Mouse (Mus musculus) limb, embryonic 15.5 days (tissue): ENCODE results near the gene Slc7a10. TPM values are rescaled to one million over a fixed set of nuclear protein-coding genes. Genes with fewer than 3 reads are reported as not detected.
A peak's percentile ranks its signal among the peaks of the same experiment; 100 is the strongest.

Experiments
- ATAC-seq: fragments of 200-750 bp; cut with Nextera tagmentation; 2 replicates; pipeline ENCODE4 v1.8.0; 2017; ENCODE audit warnings: low read depth, moderate TSS enrichment; ENCODE audit not compliant: insufficient number of reproducible peaks, low FRiP score, low TSS enrichment
- H3K27ac ChIP-seq: fragments of 300-500 bp; sonication (generic); 2 replicates; pipeline ENCODE4 v1.5.1; 2015; ENCODE audit warnings: moderate library complexity, mild to moderate bottlenecking, inconsistent platforms
- H3K27me3 ChIP-seq: fragments of 300-500 bp; sonication (generic); 2 replicates; pipeline ENCODE4 v1.6.1; 2015; ENCODE audit warnings: inconsistent platforms
- H3K36me3 ChIP-seq: fragments of 300-500 bp; sonication (generic); 2 replicates; pipeline ENCODE4 v1.6.1; 2015; ENCODE audit warnings: inconsistent platforms
- H3K4me1 ChIP-seq: fragments of 300-500 bp; sonication (generic); 2 replicates; pipeline ENCODE4 v1.6.1; 2015; ENCODE audit warnings: inconsistent platforms
- H3K4me2 ChIP-seq: fragments of 300-500 bp; sonication (generic); 2 replicates; pipeline ENCODE4 v1.6.1; 2015; ENCODE audit warnings: mild to moderate bottlenecking, inconsistent platforms
- H3K4me3 ChIP-seq: fragments of 300-500 bp; sonication (generic); 2 replicates; pipeline ENCODE4 v1.5.1; 2015; ENCODE audit warnings: mild to moderate bottlenecking, inconsistent platforms
- H3K9ac ChIP-seq: fragments of 300-500 bp; sonication (generic); 2 replicates; pipeline ENCODE4 v1.6.1; 2015; ENCODE audit warnings: inconsistent platforms
- H3K9me3 ChIP-seq: fragments of 300-500 bp; sonication (generic); 2 replicates; pipeline ENCODE4 v1.6.1; 2016; ENCODE audit warnings: inconsistent platforms
- WGBS: fragments of 180-500 bp; shearing (Covaris S2); methylation state at CpG from one replicate; pipeline ENCODE4 v1.1.7; 2015; 5-methylcytosine and 5-hydroxymethylcytosine counted together
- polyA plus RNA-seq: library from polyadenylated mRNA; unstranded; fragments of >200 nt; fragmentation: Nextera tagmentation; extraction: Ambion mirVana; gene quantifications from 2 replicates; pipeline ENCODE4 v1.2.1, GENCODE M21; 2015

Slc7a10 gene
- polyA plus RNA-seq, 1 experiment from 2014 or later: 6.7 TPM

- no peak overlapping the region for H3K4me2 ChIP-seq
- no peak overlapping the region for H3K4me3 ChIP-seq
- no peak overlapping the region for H3K9ac ChIP-seq
- no peak overlapping the region for H3K27ac ChIP-seq
- no peaks in the 10 kb centered on the region for H3K9me3 ChIP-seq
- no peak for ATAC-seq
- H3K36me3 ChIP-seq: no peaks in the 10 kb centered on the region
- 77% methylated on average over 12 of the region's 12 CpGs for WGBS
- no peaks in the 10 kb centered on the region for H3K27me3 ChIP-seq
- peaks cover 5% of the 10 kb centered on the region for H3K4me1 ChIP-seq
These were observed 31.7 kb upstream of the Slc7a10 start for GRCm38 (mm10) chr7:35154449-35154848.

DNA sequence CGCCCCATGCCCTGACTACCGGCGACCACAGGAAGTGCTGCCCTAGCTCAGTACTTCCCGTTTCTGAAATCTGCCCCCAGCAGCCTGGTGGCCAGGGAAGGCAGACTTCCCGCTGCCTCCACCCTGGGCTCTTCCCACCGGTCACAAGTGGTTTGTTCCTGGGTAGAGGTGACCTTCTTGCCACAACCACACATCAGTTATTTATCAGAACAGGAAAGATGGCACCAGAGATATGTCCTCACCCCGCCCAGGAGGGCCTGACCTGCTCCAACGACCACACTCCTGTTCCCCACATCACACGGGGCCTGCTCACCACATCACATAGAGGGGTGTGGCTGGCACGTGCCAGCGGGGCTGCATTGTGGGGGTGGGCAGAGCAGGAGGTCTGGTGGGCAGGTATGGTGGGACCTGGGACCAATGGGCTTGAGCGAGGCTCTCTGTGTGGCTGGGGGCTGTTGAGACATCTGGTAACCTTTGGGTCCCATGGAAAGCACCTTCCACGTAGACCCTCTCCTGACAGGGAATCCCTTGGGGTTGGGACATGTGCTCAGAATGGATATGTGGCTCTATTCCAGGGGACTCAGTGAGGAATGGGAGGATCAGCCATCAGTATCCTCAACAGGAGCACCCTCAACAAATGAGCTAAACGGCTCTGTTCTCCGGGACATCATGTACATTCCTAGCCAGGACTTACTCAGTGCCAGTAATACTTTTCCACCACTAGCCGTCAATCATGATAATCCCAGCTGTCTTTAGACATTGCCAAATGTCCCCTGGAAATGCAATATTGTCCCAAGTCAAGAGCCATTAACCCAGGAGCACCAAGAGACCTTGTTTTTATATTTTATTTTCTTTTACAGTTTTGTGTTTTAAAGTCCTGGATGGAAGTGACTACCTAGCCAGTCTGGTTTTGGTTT is 29.4 kb upstream of the Slc7a10 start:
- no peaks in the 10 kb centered on the region for H3K27me3 ChIP-seq
- no peak overlapping the region for H3K9ac ChIP-seq
- WGBS: 66% methylated on average over 16 of the region's 16 CpGs
- no peak for ATAC-seq
- no peaks in the 10 kb centered on the region for H3K36me3 ChIP-seq
- H3K9me3 ChIP-seq: no peaks in the 10 kb centered on the region
- H3K27ac ChIP-seq: no peak overlapping the region
- no peak overlapping the region for H3K4me2 ChIP-seq
- H3K4me1 ChIP-seq: no peaks in the 10 kb centered on the region; the same call in 1 of the 2 replicates
- H3K4me3 ChIP-seq: no peak overlapping the region

- 58% methylated on average over 3 of the region's 3 CpGs for WGBS
- H3K4me3 ChIP-seq: no peak overlapping the region
- no peaks in the 10 kb centered on the region for H3K4me1 ChIP-seq
These were observed 28.7 kb upstream of the Slc7a10 start for GRCm38 (mm10) chr7:35157512-35157911.

DNA sequence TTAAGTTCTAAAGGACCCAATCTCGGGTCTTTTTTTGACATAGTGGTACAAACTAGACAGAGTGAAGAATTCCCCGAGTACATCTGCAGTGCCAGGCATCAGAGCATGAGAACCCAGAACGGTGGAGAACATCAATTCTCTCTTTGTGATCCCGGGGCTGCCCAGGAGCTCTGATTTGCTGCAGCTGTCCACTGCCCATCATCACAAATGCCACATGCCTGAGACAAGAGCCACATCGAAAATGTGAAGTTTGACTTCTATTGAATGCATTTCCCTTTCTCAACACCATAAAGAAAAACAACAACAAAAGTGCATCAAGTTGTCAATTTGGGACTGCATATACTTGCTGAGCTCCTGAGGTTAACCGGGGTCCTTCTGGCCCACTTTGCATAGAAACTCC is 23.7 kb upstream of the Slc7a10 start:
- no peaks in the 10 kb centered on the region for H3K27me3 ChIP-seq
- H3K4me1 ChIP-seq: no peaks in the 10 kb centered on the region
- ATAC-seq: no peak
- no peaks in the 10 kb centered on the region for H3K36me3 ChIP-seq
- no peak overlapping the region for H3K4me2 ChIP-seq
- H3K27ac ChIP-seq: no peak overlapping the region
- no peaks in the 10 kb centered on the region for H3K9me3 ChIP-seq
- 72% methylated on average over 6 of the region's 6 CpGs for WGBS
- no peak overlapping the region for H3K9ac ChIP-seq
- H3K4me3 ChIP-seq: no peak overlapping the region

More at GRCm38 (mm10) chr7:35157512-35157911, 28.7 kb upstream of the Slc7a10 start:
- Histone ChIP-seq H3K9me3 (no peaks in the 10 kb centered on the region), H3K9ac (no peak overlapping the region), H3K36me3 (no peaks in the 10 kb centered on the region), H3K4me2 (no peak overlapping the region), H3K27me3 (no peaks in the 10 kb centered on the region), H3K27ac (no peak overlapping the region)
- ATAC-seq: no peak

- WGBS: 79% methylated on average over 7 of the region's 7 CpGs
- Histone ChIP-seq H3K4me3 (no peak overlapping the region), H3K9ac (no peak overlapping the region), H3K4me1 (no peaks in the 10 kb centered on the region), H3K4me2 (no peak overlapping the region), H3K27ac (no peak overlapping the region), H3K36me3 (no peaks in the 10 kb centered on the region), H3K9me3 (no peaks in the 10 kb centered on the region), H3K27me3 (no peaks in the 10 kb centered on the region)
- no peak for ATAC-seq
These were observed 22.6 kb upstream of the Slc7a10 start for GRCm38 (mm10) chr7:35163600-35163999.

GRCm38 (mm10) chr7:35164131-35164530 is 22.1 kb upstream of the Slc7a10 start:
- H3K27me3 ChIP-seq: no peaks in the 10 kb centered on the region
- WGBS: 58% methylated on average over 6 of the region's 6 CpGs
- H3K9me3 ChIP-seq: no peaks in the 10 kb centered on the region
- H3K4me1 ChIP-seq: peaks cover 1% of the 10 kb centered on the region; the same call in 1 of the 2 replicates
- H3K36me3 ChIP-seq: no peaks in the 10 kb centered on the region
- no peak overlapping the region for H3K4me2 ChIP-seq
- no peak overlapping the region for H3K27ac ChIP-seq
- no peak overlapping the region for H3K4me3 ChIP-seq
- no peak for ATAC-seq
- no peak overlapping the region for H3K9ac ChIP-seq

DNA sequence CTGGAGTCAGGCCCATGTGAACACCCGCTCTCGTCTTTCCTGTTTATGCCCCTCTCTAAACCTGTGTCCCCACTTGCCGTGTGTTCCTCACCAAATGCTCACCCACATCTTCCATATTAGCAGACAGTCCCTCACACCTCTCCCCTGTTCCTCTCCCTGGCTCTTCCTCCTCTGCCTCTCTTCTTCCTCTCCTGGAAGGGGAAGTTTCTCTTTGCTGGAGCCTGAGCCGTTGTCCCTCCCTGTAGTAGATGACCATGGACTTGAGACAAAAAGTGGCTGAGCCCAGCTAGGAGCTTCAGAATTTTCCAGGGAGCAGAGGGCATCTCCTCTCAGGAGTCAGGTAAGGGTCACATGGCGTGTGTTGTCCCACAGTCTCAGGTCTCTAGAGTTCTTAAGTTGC is 19.2 kb upstream of the Slc7a10 start:
- WGBS: 76% methylated on average over 5 of the region's 5 CpGs
- H3K27me3 ChIP-seq: peaks cover 11% of the 10 kb centered on the region
- H3K36me3 ChIP-seq: no peaks in the 10 kb centered on the region
- no peak for ATAC-seq
- no peak overlapping the region for H3K4me3 ChIP-seq
- peaks cover 10% of the 10 kb centered on the region for H3K4me1 ChIP-seq
- H3K27ac ChIP-seq: no peak overlapping the region
- H3K4me2 ChIP-seq: no peak overlapping the region
- H3K9ac ChIP-seq: no peak overlapping the region
- H3K9me3 ChIP-seq: no peaks in the 10 kb centered on the region

GRCm38 (mm10) chr7:35167925-35168324 is 18.3 kb upstream of the Slc7a10 start:
- Histone ChIP-seq H3K36me3 (no peaks in the 10 kb centered on the region), H3K4me2 (no peak overlapping the region), H3K9me3 (no peaks in the 10 kb centered on the region), H3K27me3 (peaks cover 16% of the 10 kb centered on the region), H3K4me3 (no peak overlapping the region), H3K9ac (no peak overlapping the region), H3K27ac (no peak overlapping the region), H3K4me1 (peaks cover 10% of the 10 kb centered on the region)
- no peak for ATAC-seq
- 60% methylated on average over 2 of the region's 2 CpGs for WGBS

DNA sequence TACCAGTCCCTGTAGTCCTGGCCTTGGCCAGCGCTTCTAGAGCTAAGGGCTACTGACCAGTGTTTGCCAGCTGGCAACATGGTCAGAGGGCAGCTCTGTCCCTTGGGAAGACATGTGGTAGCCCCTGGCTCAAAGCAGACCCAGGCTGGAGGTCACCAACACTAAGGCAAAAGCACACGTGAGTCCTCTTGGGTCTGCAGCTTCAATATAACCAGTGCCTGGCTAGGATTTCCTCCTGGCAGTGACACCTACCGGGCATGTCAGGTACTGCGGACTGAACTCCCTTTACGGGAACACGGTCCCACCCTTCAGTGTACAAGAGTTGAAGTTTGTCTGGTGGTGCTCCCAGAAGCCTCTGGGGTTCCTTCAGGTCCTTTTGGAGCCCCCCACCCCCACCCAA is 16.8 kb upstream of the Slc7a10 start:
- no peak for ATAC-seq
- Histone ChIP-seq H3K27ac (no peak overlapping the region), H3K27me3 (peaks cover 23% of the 10 kb centered on the region), H3K4me3 (no peak overlapping the region), H3K4me1 (peaks cover 10% of the 10 kb centered on the region), H3K36me3 (no peaks in the 10 kb centered on the region), H3K9me3 (no peaks in the 10 kb centered on the region), H3K9ac (no peak overlapping the region), H3K4me2 (no peak overlapping the region)
- WGBS: 14% methylated on average over 6 of the region's 6 CpGs

- WGBS: 3% methylated on average over 15 of the region's 16 CpGs
- H3K9ac ChIP-seq: no peak overlapping the region
- no peak overlapping the region for H3K27ac ChIP-seq
- H3K36me3 ChIP-seq: no peaks in the 10 kb centered on the region
- H3K27me3 ChIP-seq: peaks cover 23% of the 10 kb centered on the region
- no peaks in the 10 kb centered on the region for H3K9me3 ChIP-seq
- ATAC-seq: no peak; the same call in 1 of the 2 replicates
- no peak overlapping the region; the same call in 1 of the 2 replicates for H3K4me3 ChIP-seq
- peaks cover 13% of the 10 kb centered on the region for H3K4me1 ChIP-seq
- H3K4me2 ChIP-seq: peak overlapping the region; percentile 31
These were observed 14.3 kb upstream of the Slc7a10 start for GRCm38 (mm10) chr7:35171867-35172382.

- Histone ChIP-seq H3K4me2 (no peak overlapping the region), H3K4me3 (no peak overlapping the region), H3K4me1 (peaks cover 16% of the 10 kb centered on the region), H3K9me3 (no peaks in the 10 kb centered on the region), H3K36me3 (no peaks in the 10 kb centered on the region), H3K9ac (no peak overlapping the region), H3K27ac (no peak overlapping the region), H3K27me3 (peaks cover 23% of the 10 kb centered on the region)
- 68% methylated on average over 4 of the region's 4 CpGs for WGBS
- ATAC-seq: no peak
These were observed 13.7 kb upstream of the Slc7a10 start for GRCm38 (mm10) chr7:35172519-35172918.

- 80% methylated on average over 4 of the region's 4 CpGs for WGBS
- no peak overlapping the region for H3K27ac ChIP-seq
- no peak for ATAC-seq
These were observed 10.7 kb upstream of the Slc7a10 start for GRCm38 (mm10) chr7:35175533-35175932.

More at GRCm38 (mm10) chr7:35175533-35175932, 10.7 kb upstream of the Slc7a10 start:
- no peak overlapping the region for H3K4me3 ChIP-seq
- no peaks in the 10 kb centered on the region for H3K36me3 ChIP-seq
- H3K9ac ChIP-seq: no peak overlapping the region
- peaks cover 10% of the 10 kb centered on the region; the same call in 1 of the 2 replicates for H3K4me1 ChIP-seq
- peaks cover 17% of the 10 kb centered on the region for H3K27me3 ChIP-seq
- no peaks in the 10 kb centered on the region for H3K9me3 ChIP-seq
- H3K4me2 ChIP-seq: no peak overlapping the region
